Mouse (Mus musculus) thymus, postnatal 10 days (tissue): Measurements from ENCODE around the gene Clasp1.

Source experiments
- DNase-seq, 2 experiments: peaks; one replicate each; pipeline ENCODE4 v3.0.0; 2021; ENCODE audit warnings: low spot score in 2 of 2

Clasp1 gene

GRCm38 (mm10) chr1:118388757-118389453, at the start of gene Clasp1:
Gene Clasp1 (plus strand): TSS chr1:118389058.
- DNase-seq: peak; percentile 93 to 94

- DNase-seq: no peak
These were observed 45.0 kb upstream of the Clasp1 start for GRCm38 (mm10) chr1:118343649-118344435.

- DNase-seq: no peak
These were observed 38.9 kb upstream of the Clasp1 start for GRCm38 (mm10) chr1:118349922-118350321.

DNA sequence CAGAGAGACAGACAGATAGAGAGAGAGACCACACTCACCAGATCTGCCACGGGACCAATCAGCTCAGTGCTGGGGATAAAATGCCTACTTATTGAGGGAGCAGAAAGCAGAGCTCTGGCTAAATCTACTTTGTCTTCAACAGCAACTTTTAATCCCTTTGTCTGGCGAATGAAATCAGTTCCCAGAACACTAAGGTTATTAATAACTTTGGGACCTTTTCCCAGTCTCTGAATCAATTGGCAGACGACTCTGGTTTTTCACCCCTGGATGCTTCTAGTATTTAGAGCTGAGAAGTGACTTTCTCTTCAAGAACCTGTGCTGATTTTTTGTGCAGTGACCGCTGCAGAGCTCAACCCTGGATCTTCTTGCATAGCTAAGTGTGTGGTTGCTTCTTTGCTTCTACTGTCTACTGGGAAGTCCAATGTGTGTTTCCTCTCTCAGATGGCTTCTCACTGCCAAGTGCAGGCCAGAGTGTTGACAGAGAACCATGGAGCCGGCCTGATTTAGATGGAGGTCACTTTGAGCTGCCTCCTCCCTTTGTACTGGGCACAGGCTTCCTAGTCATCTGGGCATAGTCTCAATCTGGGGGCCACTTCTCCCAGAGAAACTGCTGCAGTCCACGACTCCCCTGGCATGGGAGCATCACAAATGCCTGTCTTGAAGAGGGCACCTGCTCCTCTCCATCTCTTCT, 29.6 kb upstream of the Clasp1 start:
- no peak for DNase-seq

DNA sequence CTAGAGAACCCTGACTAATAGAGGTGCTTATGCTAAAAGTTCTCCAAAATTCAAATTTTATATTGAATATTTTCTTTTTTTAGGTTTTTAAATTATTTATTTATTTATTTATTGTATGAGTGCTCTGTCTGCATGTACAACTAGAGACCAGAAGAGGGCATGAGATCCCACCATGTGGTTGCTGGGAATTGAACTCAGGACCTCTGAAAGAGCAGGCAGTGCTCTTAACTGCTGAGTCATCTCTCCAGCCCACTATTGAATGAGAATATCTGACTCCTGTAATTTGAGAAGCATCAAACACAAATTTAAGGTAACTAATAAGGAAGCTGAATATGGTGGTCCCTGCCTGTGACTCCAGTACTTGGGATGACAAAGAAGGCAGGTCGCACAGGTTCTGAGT, 20.9 kb upstream of the Clasp1 start:
- DNase-seq: peak in 1 of 2 experiments; percentile 12

DNA sequence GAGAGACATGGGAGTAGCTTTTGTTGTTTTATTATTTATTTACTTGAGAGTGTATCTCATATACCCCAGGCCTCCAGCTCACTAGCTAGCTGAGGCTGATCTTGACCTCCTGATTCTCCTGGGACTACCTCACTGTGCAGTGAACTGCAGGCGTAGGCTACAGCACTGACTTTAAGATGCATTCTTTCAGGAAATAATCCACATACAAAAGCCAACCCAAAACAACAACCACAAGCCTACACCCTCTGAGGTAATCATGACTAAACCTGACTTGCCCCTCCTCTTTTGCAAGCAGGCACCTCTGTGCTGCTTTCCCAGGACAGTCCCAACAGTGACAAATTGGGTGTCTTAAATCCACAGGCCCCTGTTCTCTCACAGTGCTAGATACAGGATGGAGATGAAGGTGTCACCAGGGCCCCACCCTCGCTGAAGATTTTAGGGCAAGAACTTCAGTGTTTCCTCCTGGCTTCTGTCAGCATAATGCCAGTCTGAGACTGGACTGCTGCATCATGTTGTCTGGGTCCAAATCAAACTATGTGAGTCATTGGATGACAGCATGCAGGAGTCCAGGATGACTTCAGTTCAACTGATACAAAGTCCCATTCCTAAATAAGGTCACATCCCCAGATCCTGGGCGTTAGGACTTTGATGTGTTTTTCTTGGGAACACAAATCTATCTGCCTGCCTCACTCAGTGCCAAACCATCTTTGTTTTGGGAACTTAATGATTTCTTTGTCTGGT, 20.0 kb upstream of the Clasp1 start:
- no peak for DNase-seq

GRCm38 (mm10) chr1:118377784-118378183, 11.1 kb upstream of the Clasp1 start:
- no peak for DNase-seq

- no peak for DNase-seq
These were observed 8.6 kb upstream of the Clasp1 start for GRCm38 (mm10) chr1:118380105-118380786.

DNA sequence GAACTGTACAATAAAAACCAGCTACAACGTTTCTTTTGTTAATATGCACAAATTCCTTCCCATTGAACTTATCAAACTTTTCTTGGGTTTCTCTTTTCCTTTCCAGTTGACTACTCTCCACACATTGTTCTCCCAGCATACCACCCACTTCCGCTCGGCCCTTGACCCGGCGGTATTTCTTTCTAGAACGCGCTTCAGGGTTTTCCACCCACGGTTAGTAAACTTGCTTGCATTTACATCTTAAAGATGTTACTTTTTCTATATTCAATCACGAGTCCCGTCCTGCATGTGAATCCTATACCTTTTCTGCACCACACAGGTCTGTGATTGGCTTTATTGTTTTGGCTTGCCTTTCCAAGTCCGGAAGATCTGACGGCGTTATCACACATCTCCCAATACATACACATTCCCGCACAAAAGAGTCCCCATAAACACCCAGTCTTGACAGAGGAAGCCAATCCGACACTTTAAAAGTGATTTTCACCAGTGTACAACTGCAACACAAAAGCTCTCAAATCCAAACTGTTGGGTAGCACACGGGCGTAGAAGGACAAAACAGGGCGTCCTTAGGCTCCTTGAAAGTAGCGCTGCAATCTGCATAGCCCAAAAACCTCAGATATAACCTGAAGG, 616 bp upstream of the Clasp1 start:
- DNase-seq: peak; percentile 56 to 62

GRCm38 (mm10) chr1:118389454-118390265, 802 bp downstream of the Clasp1 start:
- peak; percentile 57 to 72 for DNase-seq

DNA sequence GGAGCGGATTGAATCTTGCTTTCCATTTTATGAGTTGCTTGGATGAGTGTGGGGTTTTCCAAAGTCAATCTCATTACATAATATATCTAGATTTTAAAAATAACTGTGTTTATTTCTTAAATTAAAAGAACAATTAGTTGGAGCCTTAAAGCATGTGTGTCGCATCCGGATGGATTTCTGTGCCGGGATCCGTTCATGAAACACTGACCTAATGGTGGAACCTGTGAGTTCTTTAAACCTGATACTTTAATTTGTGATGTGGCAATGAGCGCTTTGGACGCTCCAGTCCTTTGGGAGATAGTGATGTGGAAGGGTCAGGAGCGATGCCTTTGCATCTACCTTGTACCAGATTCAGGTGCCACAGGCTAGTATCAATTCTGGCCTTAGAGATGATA, 1.4 kb downstream of the Clasp1 start:
- no peak for DNase-seq

DNA sequence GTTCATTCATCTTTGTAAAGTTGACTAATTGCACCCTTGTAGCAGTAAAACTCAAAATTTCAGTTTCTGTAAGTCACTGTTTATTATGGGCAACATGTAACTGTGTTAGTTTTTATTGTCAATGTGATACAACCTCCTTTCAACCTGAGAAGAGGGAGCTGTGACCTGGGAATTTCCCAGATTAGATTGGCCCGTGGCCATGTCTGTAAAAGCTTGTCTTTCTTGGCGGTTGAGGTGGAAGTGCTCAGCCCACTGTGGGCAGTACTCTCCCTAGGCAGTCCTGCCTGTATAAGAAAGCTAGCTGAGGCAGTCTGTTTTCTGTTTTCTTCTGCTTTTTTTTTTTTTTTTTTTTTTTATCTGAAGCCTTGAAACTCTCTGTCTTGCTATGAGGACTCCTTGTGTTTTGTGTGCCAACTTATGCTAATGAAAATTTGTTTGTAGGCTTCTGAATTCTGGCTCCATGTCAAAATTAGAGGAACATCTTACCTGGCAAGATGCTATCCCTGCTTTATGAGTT, 2.1 kb downstream of the Clasp1 start:
- DNase-seq: no peak

GRCm38 (mm10) chr1:118392246-118392645, 3.4 kb downstream of the Clasp1 start:
- no peak for DNase-seq

DNA sequence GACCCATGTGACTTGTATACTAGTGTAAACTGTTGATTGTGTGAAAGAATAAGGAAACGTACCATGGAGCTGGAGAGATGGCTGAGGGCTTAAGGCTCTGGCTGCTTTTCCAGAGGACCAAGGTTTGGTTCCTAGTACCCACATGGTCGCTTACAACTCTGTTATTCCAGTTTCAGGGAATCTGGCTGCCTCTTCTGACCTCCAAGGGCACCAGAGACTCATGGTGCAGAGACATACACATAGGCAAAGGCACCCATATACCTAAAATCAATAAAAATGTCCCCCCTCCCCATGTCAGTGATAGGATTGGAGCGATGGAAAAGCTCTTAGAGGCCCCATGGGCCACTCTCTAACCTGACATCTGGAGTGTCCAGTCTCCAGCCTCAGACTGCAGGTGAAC, 5.1 kb downstream of the Clasp1 start:
- DNase-seq: no peak

DNA sequence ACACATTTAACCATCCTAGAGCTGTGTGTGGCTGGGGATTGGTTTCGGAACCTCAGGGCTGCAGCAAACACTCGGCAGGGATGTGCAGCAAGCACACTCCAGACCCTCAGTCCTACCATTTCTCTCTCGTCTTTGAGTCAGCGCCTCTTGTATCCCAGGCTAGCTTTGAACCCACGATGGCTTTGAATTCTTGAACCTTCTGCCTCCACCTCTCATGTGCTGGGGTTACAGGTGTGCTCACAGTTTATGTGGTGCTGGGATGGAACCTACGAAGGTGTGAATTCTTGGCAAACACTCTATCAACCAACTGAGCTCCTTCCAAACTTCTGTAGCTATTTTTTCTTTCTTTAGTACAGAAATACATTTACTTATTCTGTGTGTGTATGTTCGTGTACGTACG, 9.0 kb downstream of the Clasp1 start:
- no peak for DNase-seq

DNA sequence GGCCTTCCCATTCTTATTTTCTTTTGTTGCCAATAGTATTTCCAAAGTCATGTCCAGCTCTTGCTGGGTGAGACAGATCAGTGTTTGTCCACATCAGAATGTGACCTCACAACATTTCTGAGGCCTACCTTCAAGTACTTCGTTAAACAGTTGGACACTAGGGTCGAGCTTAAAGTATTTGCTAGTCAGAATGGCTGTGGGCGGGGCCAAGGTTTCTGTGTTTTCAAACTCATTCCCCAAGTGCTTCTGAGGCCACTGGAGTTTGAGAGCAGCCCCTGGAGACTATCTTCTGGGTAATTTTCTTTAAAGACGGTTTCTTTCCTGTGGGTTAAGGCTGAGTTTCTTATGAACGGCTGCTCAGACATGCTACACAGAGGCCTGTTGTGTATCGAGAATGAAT, 9.7 kb downstream of the Clasp1 start:
- no peak for DNase-seq

GRCm38 (mm10) chr1:118399625-118400310, 10.9 kb downstream of the Clasp1 start:
- DNase-seq: no peak

DNA sequence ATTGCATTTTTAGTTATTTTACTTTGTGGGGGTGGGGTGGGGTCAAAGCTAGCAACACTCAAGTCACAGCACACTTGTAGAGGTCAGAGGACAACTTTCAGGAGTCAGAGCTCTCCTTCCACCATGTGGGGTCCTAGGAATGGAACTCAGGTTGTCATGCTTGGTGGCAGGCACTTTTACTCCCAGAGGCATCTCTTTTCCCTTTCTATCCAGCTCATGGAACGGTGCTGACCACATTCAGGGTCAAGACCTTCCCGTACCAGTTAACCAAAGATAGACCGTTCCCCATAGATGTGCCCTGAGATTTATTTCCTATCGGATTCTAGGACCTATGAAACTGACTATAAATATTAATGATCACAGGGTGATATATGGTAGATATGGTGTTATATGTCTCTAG, 13.1 kb downstream of the Clasp1 start:
- DNase-seq: no peak

DNA sequence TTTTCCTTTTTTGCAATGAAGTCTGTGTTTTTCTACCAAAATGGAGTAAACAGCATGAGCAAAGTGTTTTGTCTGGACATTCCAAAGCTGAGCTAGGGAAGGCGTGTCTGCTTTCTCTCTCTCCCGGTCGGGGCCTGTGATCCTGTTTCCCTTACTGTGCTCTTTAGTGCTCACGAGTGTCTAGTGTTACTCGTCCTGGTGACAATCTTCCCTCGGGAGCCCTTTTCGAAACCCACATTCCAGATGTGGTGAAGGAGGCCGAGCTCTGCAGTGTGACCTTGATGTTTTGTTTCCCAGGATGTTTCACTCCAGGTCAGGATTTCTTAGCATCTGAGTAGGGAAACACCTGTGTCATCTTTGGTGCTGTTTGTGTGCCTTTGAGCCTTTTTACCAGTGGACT, 13.7 kb downstream of the Clasp1 start:
- no peak for DNase-seq
